21 mouse cellular contexts compared by ENCODE assay signal in genomic region chr15:100029497-100029896, GRCm38 (mm10). TPM values are rescaled to one million over a fixed set of nuclear protein-coding genes. Genes with fewer than 3 reads are reported as not detected.
DNase-seq lines count a peak whose midpoint lies in the region; ATAC-seq and TF ChIP-seq lines count a peak whose summit lies in the region.
"Had no signal": no experiment of that assay in that cellular context is flagged by ENCODE, and none has a peak within 500 bp of the region (broad histone marks: within the 10 kb centered on the region; RNA-seq: fewer than 3 reads in every experiment).

No protein-coding gene starts in this region.

- H3K4me3 ChIP-seq in stomach, embryonic 14.5 days (ENCODE audit: low read depth, low read length) = no peak overlapping the region
- H3K4me3 ChIP-seq: forebrain, embryonic 12.5 days; layer of hippocampus, adult 2 months; lung, embryonic 15.5 days; midbrain, embryonic 10.5 days; neural tube, embryonic 13.5 days had no signal

- no peaks in the 10 kb centered on the region for H3K36me3 ChIP-seq in stomach, embryonic 14.5 days (ENCODE audit: control insufficient read depth, insufficient read depth, low read length)
- H3K36me3 ChIP-seq: forebrain, embryonic 12.5 days; lung, embryonic 15.5 days; midbrain, embryonic 10.5 days; neural tube, embryonic 13.5 days had no signal

- intact Hi-C loops in left cerebral cortex, postnatal 4 days (cut with DNase I) = loop anchor here (10.0 kb wide), 1 partner anchor 435 kb away; the partner anchor contains the start of gene Letmd1

- no peak for TF ChIP-seq CTCF in brain, embryonic 14.5 days (IDR thresholded peaks at IDR 0.05; ENCODE audit: borderline replicate concordance, extremely low read depth, insufficient read depth, insufficient read length)

- no peak overlapping the region for H3K27ac ChIP-seq in stomach, embryonic 14.5 days (ENCODE audit: low read length)
- H3K27ac ChIP-seq: forebrain, embryonic 12.5 days; hindbrain, embryonic 14.5 days; kidney, postnatal 0 days; layer of hippocampus, adult 2 months; lung, embryonic 15.5 days; midbrain, embryonic 10.5 days; neural tube, embryonic 13.5 days had no signal

- H3K4me1 ChIP-seq in stomach, embryonic 14.5 days (ENCODE audit: control insufficient read depth, insufficient read depth, low read length) = no peaks in the 10 kb centered on the region
- H3K4me1 ChIP-seq: forebrain, embryonic 12.5 days; midbrain, embryonic 10.5 days; neural tube, embryonic 13.5 days had no signal

- H3K9ac ChIP-seq in stomach, embryonic 14.5 days (replicated peaks; ENCODE audit: low read depth, low read length) = no peak overlapping the region
- H3K9ac ChIP-seq: forebrain, embryonic 12.5 days; hindbrain, embryonic 14.5 days; lung, embryonic 15.5 days; neural tube, embryonic 13.5 days had no signal

- H3K27me3 ChIP-seq in stomach, embryonic 14.5 days (ENCODE audit: control insufficient read depth, insufficient read depth, low read length) = no peaks in the 10 kb centered on the region
- H3K27me3 ChIP-seq: forebrain, embryonic 12.5 days; lung, embryonic 15.5 days; neural tube, embryonic 13.5 days had no signal

- WGBS in stomach, embryonic 14.5 days = 59% methylated on average over 8 of the region's 8 CpGs

- peak; percentile 12 to 32 for DNase-seq in left cerebral cortex, adult 18-20 months (ENCODE audit: low spot score in 2 of 2)
- no peak for DNase-seq in left cerebral cortex, postnatal 4 days
- peak; percentile 18 for DNase-seq in lung, postnatal 25 days (ENCODE audit: low spot score)
- no peak for DNase-seq in lung, postnatal 10 days
- peak; percentile 35 for DNase-seq in brain, embryonic 14.5 days (ENCODE audit: low read depth)
- DNase-seq in heart, adult 18-20 months = no peak
- DNase-seq: adrenal gland, postnatal 36 days; cerebellum, adult 9-10 months; gastrocnemius, postnatal 14 days; heart, postnatal 14 days; thymus, adult 2 months had no signal

- 0 out of 2 replicates have a peak, but pooled peaks have one; percentile 53 for ATAC-seq in stomach, embryonic 14.5 days (ENCODE audit: insufficient number of reproducible peaks, insufficient read depth, low FRiP score, low read depth)
- ATAC-seq: intestine, embryonic 16.5 days had no signal

- no peak overlapping the region for H3K4me2 ChIP-seq in stomach, embryonic 14.5 days (replicated peaks; ENCODE audit: low read depth, low read length)
- H3K4me2 ChIP-seq: forebrain, embryonic 12.5 days; hindbrain, embryonic 14.5 days; liver, embryonic 11.5 days; lung, embryonic 15.5 days; neural tube, embryonic 13.5 days had no signal

- H3K9me3 ChIP-seq in stomach, embryonic 14.5 days (ENCODE audit: control insufficient read depth, low read depth, low read length) = no peaks in the 10 kb centered on the region
- H3K9me3 ChIP-seq: forebrain, embryonic 12.5 days; lung, embryonic 15.5 days; midbrain, embryonic 10.5 days; neural tube, embryonic 13.5 days had no signal

- no peak for TF ChIP-seq POLR2A in brain, embryonic 14.5 days (IDR thresholded peaks at IDR 0.05; ENCODE audit: borderline replicate concordance, extremely low read depth, insufficient read depth, insufficient read length, poor library complexity, severe bottlenecking)

RNA-seq across cellular contexts. Expression of gene Dip2b, which starts 9.0 kb away (rescaled TPM):
- 10 to 100 TPM; 59.9 to 63.5 TPM for total RNA-seq in left cerebral cortex, adult 18-20 months (2021)
- 10 to 100 TPM; 57.2 to 60.6 TPM for total RNA-seq in left cerebral cortex, postnatal 4 days (2021)
- 25.5 and 33.7 TPM in 2 replicates for polyA plus RNA-seq in brain, embryonic 14.5 days (2012; rRNA removed)
- 18.2 and 19.0 TPM in 2 replicates for polyA plus RNA-seq in stomach, embryonic 14.5 days (2014; fragmentation: Nextera tagmentation; extraction: Ambion mirVana)
- total RNA-seq in heart, adult 18-20 months (2021) = 10 to 100 TPM; 19.4 to 20.2 TPM

RNA-seq across cellular contexts. Expression of gene Larp4, which starts 59.6 kb away (rescaled TPM):
- 10 to 100 TPM; 46.5 to 50.4 TPM for total RNA-seq in left cerebral cortex, adult 18-20 months (2021)
- total RNA-seq in left cerebral cortex, postnatal 4 days (2021) = 10 to 100 TPM; 47.3 to 51.7 TPM
- 31.1 and 31.5 TPM in 2 replicates for polyA plus RNA-seq in brain, embryonic 14.5 days (2012; rRNA removed)
- polyA plus RNA-seq in stomach, embryonic 14.5 days (2014; fragmentation: Nextera tagmentation; extraction: Ambion mirVana) = 44.8 and 47.7 TPM in 2 replicates
- 10 to 100 TPM; 55.7 to 58.9 TPM for total RNA-seq in heart, adult 18-20 months (2021)

Comparison
In these comparisons a context has a peak if more than half of its experiments do, and no peak if none do; other contexts are left out.
1. DNase-seq: peak in left cerebral cortex, adult 18-20 months (2 of 2), lung, postnatal 25 days (single experiment) and brain, embryonic 14.5 days (single experiment); none in left cerebral cortex, postnatal 4 days (single experiment), lung, postnatal 10 days (single experiment) and heart, adult 18-20 months (0 of 2).